Mouse (Mus musculus) olfactory bulb, adult 2 months (tissue): ENCODE measurements around the gene Anxa6.

ENCODE experiments used
- CTCF ChIP-seq: fragments of 200-500 bp; IDR thresholded peaks from 2 replicates; pipeline ENCODE4 v1.5.1; 2012; ENCODE audit warnings: low read depth, mild to moderate bottlenecking, low read length, moderate library complexity; ENCODE audit not compliant: insufficient read depth
- POLR2A ChIP-seq: fragments of 200-500 bp; IDR thresholded peaks from 2 replicates; pipeline ENCODE4 v1.6.1; 2012; ENCODE audit warnings: mild to moderate bottlenecking, low read depth, low read length, moderate library complexity; ENCODE audit not compliant: insufficient read depth

GRCm38 (mm10) chr11:55076234-55076633 lies 43.0 kb upstream of the Anxa6 start:
- TF ChIP-seq POLR2A = no peak
- TF ChIP-seq CTCF = no peak
